In the genomic region with DNA sequence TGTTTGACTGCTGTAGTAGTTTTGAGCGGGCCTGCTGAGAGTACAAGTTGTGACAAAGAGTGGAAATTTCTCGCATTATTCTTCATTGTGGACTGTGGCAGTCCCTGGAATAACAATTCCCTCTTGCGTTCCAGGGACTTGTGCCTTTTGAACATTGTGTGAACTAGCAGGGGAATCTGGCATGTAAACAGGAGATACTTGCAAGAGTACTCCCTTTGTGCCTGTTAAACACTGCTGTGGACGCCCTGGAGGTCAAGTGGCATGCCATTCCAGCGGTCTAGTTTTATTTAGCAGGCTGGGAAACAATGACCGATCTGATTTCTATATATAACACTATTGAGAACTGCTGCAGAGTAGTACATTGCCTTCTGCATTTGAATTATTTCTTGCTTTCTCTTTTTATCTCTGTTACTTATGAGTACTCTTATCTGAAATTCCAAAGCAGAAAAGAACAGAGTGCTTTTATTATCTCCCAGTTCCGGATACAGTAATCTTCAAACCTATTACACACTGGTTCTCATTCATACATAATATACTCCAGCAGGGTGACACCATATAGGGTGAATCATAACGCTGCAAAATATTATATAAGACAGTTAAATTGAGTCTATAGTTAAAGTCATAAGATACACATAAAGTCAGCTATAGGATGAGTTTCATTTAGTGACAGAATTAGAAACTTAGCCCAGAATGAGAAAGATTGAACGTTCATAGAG, we compare ENCODE assay signal across 15 mouse cellular contexts. TPM values are rescaled to one million over a fixed set of nuclear protein-coding genes. Genes with fewer than 3 reads are reported as not detected.
DNase-seq lines count a peak whose midpoint lies in the region; ATAC-seq lines count a peak whose summit lies in the region.
"Had no signal": no experiment of that assay in that cellular context is flagged by ENCODE, and none has a peak within 500 bp of the region (broad histone marks: within the 10 kb centered on the region; RNA-seq: fewer than 3 reads in every experiment).

A gene (minus strand): TSS at position 350 of the 716 bp plus-strand sequence.

- no peaks in the 10 kb centered on the region for H3K9me3 ChIP-seq in heart, embryonic 16.5 days (replicated peaks; ENCODE audit: control insufficient read depth, low read length)
- H3K9me3 ChIP-seq: liver, embryonic 13.5 days; neural tube, embryonic 13.5 days had no signal

- peak within 1 kb of the TSS; percentile 51 for H3K4me2 ChIP-seq in heart, embryonic 16.5 days (ENCODE audit: low read depth, low read length)
- H3K4me2 ChIP-seq: liver, embryonic 13.5 days; neural tube, embryonic 13.5 days had no signal

- H3K4me3 ChIP-seq in heart, embryonic 16.5 days (ENCODE audit: low read length), result peak within 1 kb of the TSS; percentile 54
- H3K4me3 ChIP-seq: liver, embryonic 13.5 days; neural tube, embryonic 13.5 days had no signal

- peak; percentile 4 for DNase-seq in R1 (ENCODE audit: low read depth, low spot score)
- DNase-seq in embryo, embryonic 11 days, result peak; percentile 34
- DNase-seq in lung, postnatal 10 days, result peak; percentile 30
- DNase-seq in thymus, postnatal 36 days, result no peak
- DNase-seq in layer of hippocampus, postnatal 36 days, result no peak
- no peak for DNase-seq in urinary bladder, postnatal 14 days (ENCODE audit: low spot score)
- DNase-seq: cerebellum, adult 11-12 months; gastrocnemius, postnatal 36 days; liver, embryonic 13.5 days; right cerebral cortex, postnatal 4 days; thymus, adult 2 months had no signal

- peak within 1 kb of the TSS; percentile 69 for H3K9ac ChIP-seq in heart, embryonic 16.5 days (ENCODE audit: low read length)
- H3K9ac ChIP-seq: liver, embryonic 13.5 days; neural tube, embryonic 13.5 days had no signal

- H3K27ac ChIP-seq in heart, embryonic 16.5 days (ENCODE audit: low read length), result peak within 1 kb of the TSS; percentile 90
- H3K27ac ChIP-seq: liver, embryonic 13.5 days; neural tube, embryonic 13.5 days had no signal

- WGBS in heart, embryonic 16.5 days, result 8% methylated on average over 9 of the region's 9 CpGs

- peak; percentile 87 for ATAC-seq in heart, embryonic 16.5 days (replicated peaks; ENCODE audit: extremely low read depth, insufficient read depth, low FRiP score)
- ATAC-seq: activated CD4-positive, CD25-positive, alpha-beta regulatory T cell, adult 4 months had no signal

- H3K4me1 ChIP-seq in heart, embryonic 16.5 days (ENCODE audit: control insufficient read depth, insufficient read depth, low read length), result peaks cover 3% of the 10 kb centered on the region; the same call in 1 of the 2 replicates
- H3K4me1 ChIP-seq: liver, embryonic 13.5 days had no signal

- H3K36me3 ChIP-seq in heart, embryonic 16.5 days (ENCODE audit: control insufficient read depth, insufficient read depth), result no peaks in the 10 kb centered on the region
- H3K36me3 ChIP-seq: liver, embryonic 13.5 days; neural tube, embryonic 13.5 days had no signal

- no peaks in the 10 kb centered on the region for H3K27me3 ChIP-seq in heart, embryonic 16.5 days (ENCODE audit: control insufficient read depth, insufficient read depth, low read length)
- H3K27me3 ChIP-seq: liver, embryonic 13.5 days; neural tube, embryonic 13.5 days had no signal

RNA-seq across cellular contexts. Expression of the gene that starts here (rescaled TPM):
- 29.7 and 33.7 TPM in 2 replicates for polyA plus RNA-seq in heart, embryonic 16.5 days (2015; fragmentation: Nextera tagmentation; extraction: Ambion mirVana)
- under 1 TPM in 1 of 2 experiments, not detected in 1; 0.43 TPM for total RNA-seq in layer of hippocampus, postnatal 36 days (2021)
- polyA plus RNA-seq: large intestine, adult 2 months had no signal

Comparison
In these comparisons a context has a peak if more than half of its experiments do, and no peak if none do; other contexts are left out.
1. DNase-seq: peak in R1 (single experiment), embryo, embryonic 11 days (single experiment) and lung, postnatal 10 days (single experiment); none in thymus, postnatal 36 days (0 of 2), layer of hippocampus, postnatal 36 days (0 of 2) and urinary bladder, postnatal 14 days (single experiment).